Mouse (Mus musculus) megakaryocyte-erythroid progenitor cell, adult 5-6 weeks (primary cell): ENCODE results near the gene Ston2. TPM values are rescaled to one million over a fixed set of nuclear protein-coding genes. Genes with fewer than 3 reads are reported as not detected.

ENCODE experiments used
- ATAC-seq: replicated peaks from 2 replicates; pipeline ENCODE4 v1.8.0; 2016; ENCODE audit warnings: mild to moderate bottlenecking, inconsistent platforms; ENCODE audit not compliant: severe bottlenecking, poor library complexity, low FRiP score, low TSS enrichment
- total RNA-seq, 2 experiments: library from RNA; stranded (forward) in 1 of 2; stranded (reverse) in 1 of 2; fragments of 200-1000, 215-1000 nt in 1 of 2; fragments of >200 nt in 1 of 2; fragmentation: Nextera tagmentation in 1 of 2; gene quantifications; 2 replicates each; pipeline ENCODE4 v1.2.3; 2014 to 2017

Ston2 gene
- total RNA-seq, 2 experiments from 2014 or later, result 2.7 to 5.3 TPM

DNA sequence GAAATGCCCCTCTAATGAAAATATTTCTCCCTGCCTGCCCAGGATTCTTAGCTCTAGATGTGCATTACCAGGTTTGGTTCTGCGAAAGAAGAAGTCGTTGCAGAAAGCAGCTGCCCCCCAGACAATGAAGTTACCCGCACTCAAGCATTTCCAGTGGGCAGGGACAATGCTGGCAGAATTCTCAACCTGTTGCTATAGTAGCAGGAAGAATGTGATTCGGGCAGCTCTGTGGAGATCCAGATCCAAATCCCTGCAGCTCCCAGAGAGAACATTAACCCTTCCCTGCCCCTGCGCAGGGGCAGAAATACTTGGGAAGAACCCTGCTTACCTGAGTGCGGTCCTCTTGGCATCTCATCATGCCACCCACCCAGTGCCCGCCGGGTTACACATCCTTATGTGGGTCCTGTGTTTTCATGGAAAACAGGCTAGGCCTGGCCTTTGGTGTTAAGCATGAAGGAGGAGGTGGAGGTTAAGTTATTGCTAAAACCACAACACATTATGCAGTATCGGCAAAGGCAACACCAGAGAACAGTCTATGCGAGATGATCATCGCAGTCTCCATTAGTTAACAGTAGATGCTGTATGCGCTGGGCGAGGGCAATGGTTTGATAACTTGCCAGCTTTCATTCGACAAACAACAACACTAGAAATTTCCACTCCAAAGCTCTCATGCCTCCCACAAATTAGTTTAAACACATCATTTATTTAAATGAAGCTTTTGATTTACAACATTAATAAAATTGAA is 108.7 kb downstream of the Ston2 start:
- ATAC-seq, result no peak

DNA sequence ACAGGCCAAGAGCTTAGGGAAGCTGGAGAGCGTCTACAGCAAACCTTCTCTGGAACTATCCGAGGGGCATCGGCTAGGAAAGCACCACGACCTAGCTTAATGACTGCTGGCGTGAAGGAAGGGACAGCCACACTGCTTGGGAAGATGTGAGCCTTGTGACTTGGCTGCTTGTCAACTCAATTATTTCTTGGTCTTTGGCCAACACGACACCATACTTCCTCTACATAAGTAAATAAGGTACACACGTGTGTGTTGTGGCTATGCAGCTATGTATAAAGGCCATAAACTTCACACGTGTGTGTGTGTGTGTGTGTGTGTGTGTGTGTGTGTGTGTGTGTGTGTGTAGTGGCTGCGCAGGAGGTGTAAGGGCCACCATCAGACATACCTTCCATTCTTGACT is 112.2 kb downstream of the Ston2 start:
- ATAC-seq, result 0 out of 2 replicates have a peak, but pooled peaks have one; percentile 18

DNA sequence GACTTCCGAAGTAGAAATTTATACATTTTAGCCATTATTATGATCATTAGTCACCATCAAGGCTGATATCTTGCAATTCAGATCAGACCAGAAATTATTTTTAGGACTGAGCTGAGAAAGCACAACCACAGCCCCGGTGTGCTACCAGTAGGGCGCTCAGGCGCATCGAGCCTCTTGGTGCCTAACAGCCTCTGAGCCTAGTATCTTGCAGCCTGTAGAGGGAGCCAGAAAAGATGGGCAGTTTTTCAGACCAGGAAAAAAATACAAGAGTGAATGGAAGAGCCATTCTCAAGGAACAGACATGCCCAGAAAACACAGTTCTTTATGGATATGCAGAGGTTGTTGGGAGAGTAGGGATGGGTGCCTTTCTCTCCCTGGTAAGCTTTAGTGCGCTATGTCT is 115.0 kb downstream of the Ston2 start:
- peak; percentile 62; the same call in 1 of the 2 replicates for ATAC-seq

DNA sequence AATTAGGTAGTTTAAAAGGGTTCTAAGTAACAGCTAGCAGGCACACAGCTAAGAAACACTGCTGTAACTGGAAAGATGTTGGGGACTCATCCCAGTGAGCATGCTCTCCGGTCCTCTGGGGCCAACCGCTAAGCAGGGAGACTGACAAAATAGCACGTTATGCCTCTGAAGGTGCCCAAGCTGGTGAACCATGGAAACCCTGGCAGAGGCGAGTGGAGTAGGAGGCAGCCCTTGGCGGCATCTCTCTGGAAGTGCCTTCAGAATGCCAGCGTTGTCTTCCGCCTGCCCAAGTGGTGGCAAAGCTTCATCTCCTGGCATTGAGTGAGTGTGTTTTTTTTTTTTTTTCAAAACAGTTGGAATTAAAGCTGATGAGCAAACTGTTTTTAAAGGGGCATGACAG is 115.7 kb downstream of the Ston2 start:
- ATAC-seq, result no peak

DNA sequence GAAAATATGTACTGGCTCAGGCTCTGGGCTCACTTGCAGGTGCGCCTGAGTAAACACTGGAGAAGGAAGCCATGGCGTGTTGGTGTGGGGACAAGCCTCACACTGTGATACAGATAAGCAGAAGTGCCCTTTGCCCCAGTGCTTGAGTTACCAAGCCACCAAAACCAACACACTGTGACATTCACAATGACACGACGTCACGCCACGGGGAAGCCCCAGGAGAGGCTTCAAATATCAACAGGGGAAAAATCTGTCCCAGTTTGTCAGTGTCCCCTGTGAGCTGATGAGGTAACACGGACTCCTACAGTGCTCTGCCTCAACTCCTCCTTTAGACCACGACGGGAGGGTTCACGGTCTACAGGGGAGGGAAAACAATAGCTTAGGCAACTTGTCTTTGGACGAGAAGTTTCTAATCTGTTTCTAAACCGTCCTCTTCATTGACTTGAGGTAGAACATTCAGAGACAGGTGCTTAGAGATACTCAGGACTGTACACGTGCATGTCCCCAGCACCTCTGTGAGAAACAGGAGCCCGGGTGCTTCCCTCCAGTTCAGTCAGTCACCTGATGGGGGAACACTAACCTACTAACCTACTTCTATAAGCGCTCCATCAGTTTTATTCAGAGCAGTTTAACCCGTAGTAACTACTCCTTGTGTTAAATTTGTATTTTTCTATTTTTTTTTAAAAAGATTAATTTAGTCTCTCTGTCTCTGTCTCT is 119.5 kb downstream of the Ston2 start:
- ATAC-seq, result peak; percentile 53

DNA sequence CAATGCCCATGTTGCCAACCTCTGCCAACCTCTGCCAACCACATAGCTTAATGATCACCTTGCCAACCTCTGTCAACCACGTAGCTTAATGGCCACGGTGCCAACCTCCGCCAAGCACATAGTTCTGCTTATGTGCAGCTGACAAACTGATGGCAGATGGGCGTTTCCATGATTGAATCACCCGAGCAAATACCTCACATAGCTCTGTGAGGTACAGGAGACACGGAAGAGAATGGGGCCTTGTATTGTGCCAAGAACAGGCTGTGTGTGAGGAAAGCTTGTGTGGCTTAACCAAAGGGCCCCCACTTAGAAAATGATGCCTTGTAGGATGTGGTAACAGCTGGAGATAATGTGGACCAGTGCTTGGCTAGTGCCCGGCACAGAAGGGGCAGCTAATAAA is 120.4 kb downstream of the Ston2 start:
- ATAC-seq, result no peak

DNA sequence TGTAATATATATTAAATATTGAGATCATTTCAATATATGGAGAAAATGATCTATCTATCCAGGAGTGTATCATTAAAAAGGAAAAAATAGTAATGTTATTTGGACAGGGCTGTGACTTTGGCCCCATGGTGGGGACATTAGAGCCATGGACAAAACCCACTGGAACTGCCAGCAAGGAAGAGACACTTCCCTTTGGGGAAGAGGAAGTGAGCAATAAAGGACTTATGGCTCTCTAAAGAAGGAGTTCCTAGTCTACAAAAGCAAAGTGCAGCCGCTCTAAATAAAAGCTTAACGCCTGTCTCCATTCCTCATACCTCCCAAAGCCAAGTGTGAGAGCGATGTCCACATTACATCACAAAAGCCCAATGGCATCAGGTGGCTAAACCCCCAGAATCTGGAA is 121.6 kb downstream of the Ston2 start:
- ATAC-seq, result no peak

DNA sequence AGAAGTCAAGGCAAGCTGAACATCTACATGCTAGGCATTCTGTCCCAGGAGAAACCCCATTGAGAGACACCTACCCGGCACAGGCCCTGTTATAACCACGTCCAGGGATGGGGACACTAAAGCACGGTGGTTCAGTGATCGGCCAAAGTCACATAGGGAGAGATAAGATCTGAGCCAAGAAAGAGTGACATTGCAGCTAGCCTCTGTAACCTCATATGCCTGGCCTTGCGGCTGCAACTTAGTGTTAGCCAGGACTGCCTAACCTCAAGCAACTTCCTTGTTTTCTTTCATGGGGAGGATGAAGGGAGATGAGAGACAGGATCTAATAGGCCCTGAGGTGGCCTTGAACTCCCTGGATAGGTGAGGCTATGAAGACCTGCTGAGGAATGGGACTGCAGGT is 122.8 kb downstream of the Ston2 start:
- no peak for ATAC-seq

DNA sequence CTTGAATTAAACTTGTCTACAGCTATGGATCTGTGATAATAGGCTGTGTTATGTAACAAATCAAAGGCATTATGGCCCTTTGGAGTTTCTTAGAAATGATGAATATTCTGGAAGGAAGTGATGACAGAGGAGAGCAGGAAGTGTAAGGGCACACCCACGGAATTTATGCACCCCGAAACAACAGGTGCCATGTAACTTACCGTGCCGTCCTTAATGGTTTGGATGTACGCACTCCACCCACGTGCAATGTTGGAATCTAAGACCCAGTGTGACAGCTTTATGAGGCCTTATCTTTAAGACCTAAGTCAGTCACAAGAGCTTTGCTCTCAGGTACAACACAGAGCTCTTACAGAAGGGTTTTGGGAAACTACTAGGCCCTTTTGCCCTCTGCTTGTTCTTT is 124.9 kb downstream of the Ston2 start:
- no peak for ATAC-seq

DNA sequence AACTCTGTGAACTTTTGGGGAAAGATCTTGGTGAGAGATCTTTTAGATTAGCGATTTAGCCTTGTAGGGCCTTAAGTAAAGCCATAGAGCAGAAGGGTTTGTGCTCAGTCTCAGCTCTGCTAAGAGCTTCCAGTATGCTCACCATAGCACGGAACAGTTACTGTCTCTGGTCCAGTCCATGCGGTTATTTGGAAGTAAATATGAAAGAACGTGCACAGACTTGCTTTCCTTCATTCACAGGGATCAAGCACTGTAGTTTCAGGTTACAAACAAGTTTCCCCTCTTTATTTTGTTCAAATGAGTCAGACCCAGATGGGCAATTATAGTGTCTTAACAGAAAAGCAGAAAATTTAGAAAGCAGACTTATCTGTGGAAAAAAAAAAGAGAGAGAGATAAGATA is 125.3 kb downstream of the Ston2 start:
- ATAC-seq, result no peak

DNA sequence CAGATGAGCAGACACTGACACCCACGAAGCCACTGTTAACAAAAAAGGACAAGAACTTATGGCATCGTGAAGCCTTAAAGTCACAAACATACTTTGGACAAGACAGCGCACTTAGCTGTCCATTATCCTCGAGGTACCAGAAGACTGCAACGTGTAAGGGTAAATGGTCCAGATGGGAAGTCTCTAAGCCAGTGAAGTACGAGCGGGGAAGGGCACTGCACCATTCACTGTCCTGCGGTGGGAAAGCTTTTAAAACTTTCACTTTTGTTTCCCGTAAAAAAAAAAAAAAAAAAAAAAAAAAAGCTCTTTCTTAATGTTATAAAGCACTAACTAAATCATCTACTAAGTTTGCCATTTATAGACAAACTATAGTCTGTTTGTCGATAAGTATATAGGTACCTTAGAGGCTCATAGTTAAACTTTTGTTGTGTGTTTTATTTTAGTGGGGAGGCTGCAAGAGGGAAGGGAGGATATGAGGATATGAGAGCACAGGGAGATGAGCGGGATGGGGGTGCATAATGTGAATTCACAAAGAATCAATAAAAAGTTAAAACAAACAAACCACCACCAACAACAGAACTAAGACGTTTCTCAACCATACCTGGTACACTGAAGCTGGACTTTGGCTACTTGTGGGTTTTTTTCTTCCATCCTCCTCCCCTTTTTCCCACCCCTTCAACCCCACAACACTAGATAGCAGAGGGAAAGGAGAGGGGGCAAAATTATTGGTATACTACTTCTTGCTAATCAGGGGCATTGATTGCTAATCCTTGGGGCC is 127.4 kb downstream of the Ston2 start:
- ATAC-seq, result no peak

DNA sequence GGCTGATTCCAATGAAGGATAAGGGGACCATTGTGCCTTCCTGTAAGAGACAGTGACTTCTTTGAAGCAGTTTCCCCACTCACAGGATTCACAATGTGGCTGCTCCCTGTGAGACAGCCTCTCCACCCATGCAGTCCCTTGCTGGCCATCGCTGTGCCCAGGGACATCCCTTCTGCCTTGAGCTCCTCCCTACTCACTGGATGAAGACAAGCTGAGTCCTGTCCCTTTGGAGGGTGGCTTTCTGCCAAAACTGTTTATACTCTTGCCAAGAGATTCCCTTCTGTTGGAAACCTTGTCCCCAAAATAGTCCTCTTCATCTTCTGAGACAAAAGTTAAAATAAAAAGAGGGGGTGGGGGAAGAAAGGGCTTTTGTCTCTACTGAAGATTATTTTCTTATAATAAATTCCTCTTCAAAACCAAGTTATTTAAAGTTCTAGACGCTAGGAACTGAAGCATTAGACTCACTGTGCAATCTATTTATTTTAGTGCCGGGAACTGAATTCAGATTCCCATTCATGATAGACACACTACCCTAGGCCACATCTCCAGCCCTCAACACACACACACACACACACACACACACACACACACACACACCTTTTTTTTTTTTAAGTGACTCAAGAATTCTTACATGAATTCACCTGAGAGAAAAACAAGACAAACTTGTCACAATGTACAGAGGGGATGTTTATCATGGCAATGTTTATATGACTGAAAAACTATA is 133.6 kb downstream of the Ston2 start:
- no peak for ATAC-seq

DNA sequence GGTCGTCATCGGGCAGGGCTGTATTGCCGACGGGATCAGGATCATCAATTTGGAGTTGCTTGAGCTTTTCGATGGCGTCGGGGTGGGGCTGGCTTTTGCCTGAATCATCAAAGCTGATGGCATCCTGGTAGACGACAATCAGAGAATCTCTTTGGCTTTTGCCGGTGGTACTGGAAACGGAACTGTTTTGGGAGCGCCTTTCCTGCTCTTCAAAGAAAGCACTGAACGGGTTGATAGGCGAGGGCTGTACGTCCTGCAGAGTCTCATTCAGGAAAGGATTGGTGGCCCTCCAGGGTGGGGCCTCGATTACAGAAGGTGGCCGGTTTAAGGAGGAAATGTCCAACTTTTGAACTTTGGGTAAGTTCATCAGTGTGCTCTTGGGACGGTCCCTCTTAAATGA is 139.8 kb downstream of the Ston2 start:
- ATAC-seq, result no peak

DNA sequence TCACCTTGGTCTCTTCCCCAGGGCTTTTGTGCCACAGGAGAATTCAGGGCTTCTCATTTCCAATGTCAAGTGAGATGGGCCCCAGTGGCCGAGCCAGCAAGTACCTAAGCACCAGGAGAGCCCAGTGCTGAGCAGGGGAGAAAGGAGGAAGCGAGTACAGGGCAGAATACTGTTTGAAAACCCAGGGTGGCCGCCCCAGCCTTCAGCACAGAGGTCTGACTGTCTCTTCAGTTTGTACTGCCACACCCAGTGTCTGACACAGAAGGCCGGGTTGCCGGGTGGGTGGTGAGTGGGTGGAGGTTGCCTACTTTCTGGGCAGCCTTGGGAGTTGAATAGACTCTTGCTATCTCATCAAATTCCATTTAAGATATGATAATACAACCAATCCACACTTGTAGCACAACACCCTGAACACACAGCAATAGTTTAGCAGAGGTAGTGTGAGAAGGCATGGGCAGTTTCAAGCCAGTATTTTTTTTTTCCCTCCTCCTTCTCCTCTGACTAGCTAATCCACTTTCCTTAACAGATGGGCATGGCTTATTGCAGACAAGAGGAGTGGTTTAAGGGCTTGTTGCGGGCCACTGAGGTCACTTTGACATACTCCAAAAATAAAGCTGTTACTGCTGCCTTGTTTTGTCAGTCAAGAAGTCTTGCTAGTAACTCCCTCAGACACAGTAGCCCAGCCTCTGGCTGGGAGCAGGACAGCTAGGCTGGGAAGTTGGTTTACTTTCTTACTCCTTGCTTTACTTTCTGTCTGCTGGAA is 142.6 kb downstream of the Ston2 start:
- ATAC-seq, result no peak

DNA sequence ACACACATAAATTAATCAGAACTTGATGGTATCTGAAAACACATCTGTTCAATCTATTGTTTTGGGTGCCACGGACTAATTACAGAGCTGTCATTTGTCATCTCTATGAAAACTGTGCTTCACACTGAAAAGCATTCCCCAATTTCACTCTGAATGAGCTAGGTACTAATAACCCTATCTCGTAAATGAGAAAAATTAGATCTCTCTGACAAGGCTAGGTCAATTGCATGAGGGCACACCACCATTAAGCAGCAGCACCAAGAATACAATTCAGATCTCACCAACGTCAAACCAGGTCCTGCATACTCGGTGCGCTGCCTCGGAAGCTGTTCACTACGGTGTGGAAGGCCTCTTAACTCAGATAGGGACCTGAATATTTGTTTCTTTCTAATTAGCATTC is 145.0 kb downstream of the Ston2 start:
- no peak for ATAC-seq

DNA sequence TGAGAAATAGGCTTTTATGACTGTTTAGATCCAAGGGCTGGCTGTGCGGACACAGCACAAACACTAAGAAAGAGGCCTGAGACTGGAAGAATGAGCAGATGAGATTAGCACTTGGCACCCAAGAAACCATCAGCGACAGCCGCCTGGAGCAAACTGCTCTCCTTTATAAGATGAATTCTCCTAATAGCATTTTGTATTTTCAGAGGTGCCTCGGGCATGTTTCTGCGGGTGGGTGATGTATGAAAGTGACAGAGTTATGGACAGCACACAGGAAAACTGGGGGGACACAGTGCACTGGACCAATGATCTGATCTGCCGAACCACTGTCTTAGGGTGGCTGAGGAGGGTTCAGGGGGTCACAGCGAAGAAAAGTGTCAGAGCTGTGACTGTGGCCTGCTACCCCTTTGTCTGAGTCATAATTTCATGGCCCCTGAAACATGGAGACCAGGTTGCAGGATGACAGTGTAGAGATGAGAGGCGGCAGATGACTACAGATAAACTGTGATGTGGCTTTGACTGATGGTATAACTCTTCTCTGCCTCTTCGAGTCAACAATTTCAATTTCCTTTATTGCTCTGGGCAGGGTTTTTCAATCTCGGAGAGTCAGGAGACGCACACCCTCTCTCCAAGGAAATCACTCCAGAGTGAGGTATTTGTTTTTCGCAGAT is 145.6 kb downstream of the Ston2 start:
- ATAC-seq, result no peak

DNA sequence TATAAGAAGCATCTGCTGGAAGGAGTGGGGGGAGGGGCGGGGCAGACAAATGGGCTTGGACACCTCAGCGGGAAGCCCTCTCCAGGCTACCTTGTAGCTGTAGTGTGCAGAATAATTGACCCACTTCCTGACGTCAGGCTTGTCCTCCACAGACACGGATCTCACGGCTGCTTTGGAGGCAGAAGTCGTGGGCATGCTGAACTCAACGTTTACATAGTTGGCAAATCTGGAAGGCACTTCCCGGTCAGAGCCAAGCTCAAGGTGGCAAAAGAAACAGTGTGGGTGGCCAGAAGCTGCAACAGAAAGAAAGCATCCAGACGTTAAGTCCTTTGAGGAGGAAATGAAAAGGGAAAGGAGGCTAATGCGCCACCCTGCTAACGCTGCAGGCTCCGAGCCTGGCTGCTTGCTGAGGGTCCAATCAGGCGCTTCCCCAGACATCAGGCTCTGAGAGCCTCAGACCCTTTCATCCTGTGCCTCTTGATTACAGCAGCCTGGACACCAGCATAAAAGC is 146.5 kb downstream of the Ston2 start:
- no peak for ATAC-seq

DNA sequence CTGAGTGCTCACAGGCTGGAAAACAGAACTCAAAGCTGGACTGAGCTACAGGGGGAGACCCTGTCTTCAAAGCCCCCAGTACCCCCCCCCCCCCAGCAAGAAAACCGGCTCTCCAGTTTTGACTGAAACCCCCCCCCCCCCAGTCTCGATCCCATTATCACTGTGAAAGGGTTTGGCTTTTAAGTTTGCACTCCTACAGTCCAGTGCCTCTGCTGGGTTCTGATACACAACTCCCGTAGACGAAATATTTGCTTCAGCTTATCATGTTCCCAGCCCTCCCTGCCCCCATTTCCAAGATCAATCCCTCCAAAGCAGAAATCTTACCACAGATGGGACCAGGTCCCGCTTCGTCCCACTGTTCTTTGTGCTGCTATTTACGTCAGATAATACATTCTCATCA is 147.1 kb downstream of the Ston2 start:
- ATAC-seq, result no peak
